Mouse (Mus musculus) urinary bladder, adult 2 months (tissue): ENCODE measurements around the gene Slx1b. TPM values are rescaled to one million over a fixed set of nuclear protein-coding genes. Genes with fewer than 3 reads are reported as not detected.
"Not testable (repeated sequence)": the region's sequence is repeated elsewhere in the genome, so short reads cannot be mapped to it uniquely, and the experiment has no call there.

Experiments
- DNase-seq: peaks from one replicate; pipeline ENCODE4 v3.0.0; 2022; ENCODE audit warnings: low spot score
- polyA plus RNA-seq: library from polyadenylated mRNA; depleted of rRNA; stranded (reverse); fragments of >200 nt; gene quantifications from 2 replicates; pipeline ENCODE4 v1.2.3, GENCODE M21; 2012

Slx1b gene
- polyA plus RNA-seq, 1 experiment = 22.5 TPM

- DNase-seq = no peak
Observed at GRCm38 (mm10) chr7:126702861-126703756, 7.5 kb upstream of the Slx1b start.

- no peak for DNase-seq
Observed at GRCm38 (mm10) chr7:126702358-126702757, 6.8 kb upstream of the Slx1b start.

- DNase-seq = no peak
Observed at GRCm38 (mm10) chr7:126701559-126702357, 6.2 kb upstream of the Slx1b start.

- peak; percentile 74 for DNase-seq
Observed at GRCm38 (mm10) chr7:126701070-126701469, 5.5 kb upstream of the Slx1b start.

GRCm38 (mm10) chr7:126700063-126701015, 4.8 kb upstream of the Slx1b start:
- no peak for DNase-seq

GRCm38 (mm10) chr7:126697838-126698237, 2.3 kb upstream of the Slx1b start:
- no peak for DNase-seq

GRCm38 (mm10) chr7:126696886-126697285, 1.3 kb upstream of the Slx1b start:
- no peak for DNase-seq

GRCm38 (mm10) chr7:126696303-126696702, 719 bp upstream of the Slx1b start:
- no peak for DNase-seq

- DNase-seq = peak; percentile 60
Observed at GRCm38 (mm10) chr7:126695210-126695611, 373 bp downstream of the Slx1b start, which contains the start of gene Bola2. TSS of gene Bola2 (plus strand) at chr7:126695401.

GRCm38 (mm10) chr7:126694441-126695051, 1.0 kb downstream of the Slx1b start:
- DNase-seq = no peak

- no peak for DNase-seq
Observed at GRCm38 (mm10) chr7:126693781-126694180, 1.8 kb downstream of the Slx1b start.

- peak; percentile 38 for DNase-seq
Observed at GRCm38 (mm10) chr7:126693256-126693655, 2.3 kb downstream of the Slx1b start.

- no peak for DNase-seq
Observed at GRCm38 (mm10) chr7:126692426-126692825, 3.2 kb downstream of the Slx1b start.

- DNase-seq = no peak
Observed at GRCm38 (mm10) chr7:126691676-126692075, 3.9 kb downstream of the Slx1b start.

GRCm38 (mm10) chr7:126690737-126691136, 4.8 kb downstream of the Slx1b start:
- no peak for DNase-seq

GRCm38 (mm10) chr7:126689021-126689420, 6.6 kb downstream of the Slx1b start:
- no peak for DNase-seq

GRCm38 (mm10) chr7:126688156-126688555, 7.4 kb downstream of the Slx1b start:
- not testable (repeated sequence) for DNase-seq

GRCm38 (mm10) chr7:126681221-126681620, 14.4 kb downstream of the Slx1b start:
- no peak for DNase-seq

- DNase-seq = no peak
Observed at GRCm38 (mm10) chr7:126679683-126680082, 15.9 kb downstream of the Slx1b start.

GRCm38 (mm10) chr7:126678545-126679341, 16.8 kb downstream of the Slx1b start:
- no peak for DNase-seq
